9 mouse cellular contexts compared by ENCODE assay signal in the genomic region with DNA sequence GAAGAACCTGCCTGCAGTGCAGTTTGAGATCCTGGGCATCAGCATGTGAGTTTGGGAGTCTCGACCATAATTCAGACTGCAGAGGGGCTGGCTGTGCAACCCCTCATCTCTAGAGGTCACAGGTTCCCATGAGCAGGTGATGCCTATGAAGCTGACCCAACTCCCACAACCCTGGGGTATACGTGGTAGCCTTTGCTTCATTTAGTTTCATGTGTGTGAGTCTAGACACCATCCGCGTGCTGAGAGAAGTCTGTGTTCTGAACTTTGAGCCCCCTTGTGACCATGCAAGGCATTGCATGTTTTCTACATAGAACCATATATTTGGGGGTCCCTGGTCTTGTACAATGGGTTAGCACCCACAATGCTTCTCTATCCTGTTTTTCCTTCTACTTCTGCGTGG. TPM values are rescaled to one million over a fixed set of nuclear protein-coding genes. Genes with fewer than 3 reads are reported as not detected.
DNase-seq lines count a peak whose midpoint lies in the region; ATAC-seq and TF ChIP-seq lines count a peak whose summit lies in the region.
"Had no signal": no experiment of that assay in that cellular context is flagged by ENCODE, and none has a peak within 500 bp of the region (broad histone marks: within the 10 kb centered on the region; RNA-seq: fewer than 3 reads in every experiment).

No protein-coding gene starts in this region.

- H3K9me3 ChIP-seq in hindbrain, embryonic 13.5 days, result no peaks in the 10 kb centered on the region
- H3K9me3 ChIP-seq in limb, embryonic 14.5 days (ENCODE audit: control insufficient read depth, low read length), result no peaks in the 10 kb centered on the region
- no peaks in the 10 kb centered on the region for H3K9me3 ChIP-seq in neural tube, embryonic 12.5 days
- H3K9me3 ChIP-seq: lung, embryonic 15.5 days had no signal

- no peaks in the 10 kb centered on the region for H3K36me3 ChIP-seq in hindbrain, embryonic 13.5 days
- H3K36me3 ChIP-seq in limb, embryonic 14.5 days (ENCODE audit: control insufficient read depth, insufficient read depth, low read length), result no peaks in the 10 kb centered on the region
- no peaks in the 10 kb centered on the region for H3K36me3 ChIP-seq in neural tube, embryonic 12.5 days
- H3K36me3 ChIP-seq: lung, embryonic 15.5 days had no signal

- H3K4me3 ChIP-seq in bone marrow macrophage, adult 2 months (ENCODE audit: insufficient read depth, low read length), result no peak overlapping the region
- no peak overlapping the region for H3K4me3 ChIP-seq in hindbrain, embryonic 13.5 days
- H3K4me3 ChIP-seq in limb, embryonic 14.5 days (replicated peaks; ENCODE audit: low read length), result no peak overlapping the region
- no peak overlapping the region for H3K4me3 ChIP-seq in neural tube, embryonic 12.5 days
- H3K4me3 ChIP-seq: lung, embryonic 15.5 days had no signal

- no peak for TF ChIP-seq POLR2A in bone marrow macrophage, adult 2 months (IDR thresholded peaks at IDR 0.05; ENCODE audit: borderline replicate concordance, low read depth, low read length)
- TF ChIP-seq POLR2A in limb, embryonic 14.5 days (IDR thresholded peaks at IDR 0.05; ENCODE audit: borderline replicate concordance, extremely low read depth, insufficient read depth, insufficient read length), result no peak

- TF ChIP-seq CTCF in bone marrow macrophage, adult 2 months (IDR thresholded peaks at IDR 0.05; ENCODE audit: low read depth, low read length), result peak; percentile 29; the same call in 1 of the 2 replicates

- no peak overlapping the region for H3K27ac ChIP-seq in bone marrow macrophage, adult 2 months (ENCODE audit: insufficient read depth, low read depth, low read length)
- H3K27ac ChIP-seq in hindbrain, embryonic 13.5 days, result no peak overlapping the region
- H3K27ac ChIP-seq in limb, embryonic 14.5 days (replicated peaks; ENCODE audit: low read depth, low read length), result no peak overlapping the region
- no peak overlapping the region for H3K27ac ChIP-seq in neural tube, embryonic 12.5 days
- H3K27ac ChIP-seq: lung, embryonic 15.5 days had no signal

- no peak overlapping the region for H3K9ac ChIP-seq in hindbrain, embryonic 13.5 days
- H3K9ac ChIP-seq in limb, embryonic 14.5 days (ENCODE audit: low read depth, low read length, severe bottlenecking), result no peak overlapping the region; the same call in 1 of the 2 replicates
- H3K9ac ChIP-seq in neural tube, embryonic 12.5 days, result no peak overlapping the region
- H3K9ac ChIP-seq: lung, embryonic 15.5 days had no signal

- peak; percentile 53 for DNase-seq in layer of hippocampus, adult 11-12 months (ENCODE audit: low spot score)
- no peak for DNase-seq in layer of hippocampus, postnatal 36 days
- DNase-seq in ES-CJ7 (ENCODE audit: low read depth, low spot score), result peak; percentile 71
- DNase-seq in limb, embryonic 14.5 days (ENCODE audit: low spot score), result peak; percentile 68
- no peak for DNase-seq in ovary, postnatal 36 days (ENCODE audit: low spot score)

- peak; percentile 40; the same call in 1 of the 2 replicates for ATAC-seq in hindbrain, embryonic 13.5 days (ENCODE audit: low FRiP score)
- ATAC-seq in limb, embryonic 14.5 days (ENCODE audit: low FRiP score, low read depth), result peak; percentile 62; the same call in 1 of the 2 replicates
- peak; percentile 68; the same call in 1 of the 2 replicates for ATAC-seq in neural tube, embryonic 12.5 days (ENCODE audit: low FRiP score, low read depth)

- no peaks in the 10 kb centered on the region for H3K4me1 ChIP-seq in bone marrow macrophage, adult 2 months (ENCODE audit: control insufficient read depth, insufficient read depth, low read length)
- peaks cover 11% of the 10 kb centered on the region for H3K4me1 ChIP-seq in hindbrain, embryonic 13.5 days (replicated peaks)
- peaks cover 18% of the 10 kb centered on the region for H3K4me1 ChIP-seq in limb, embryonic 14.5 days (ENCODE audit: control insufficient read depth, insufficient read depth, low read length)
- peaks cover 10% of the 10 kb centered on the region; the same call in 1 of the 2 replicates for H3K4me1 ChIP-seq in neural tube, embryonic 12.5 days
- H3K4me1 ChIP-seq: lung, embryonic 15.5 days had no signal

- H3K27me3 ChIP-seq in hindbrain, embryonic 13.5 days, result 0 out of 2 replicates have a peak, but pooled peaks cover 4% of the 10 kb centered on the region
- no peaks in the 10 kb centered on the region for H3K27me3 ChIP-seq in limb, embryonic 14.5 days (ENCODE audit: control insufficient read depth, insufficient read depth, low read length)
- no peaks in the 10 kb centered on the region for H3K27me3 ChIP-seq in neural tube, embryonic 12.5 days (replicated peaks)
- H3K27me3 ChIP-seq: lung, embryonic 15.5 days had no signal

- H3K4me2 ChIP-seq in hindbrain, embryonic 13.5 days, result no peak overlapping the region
- no peak overlapping the region for H3K4me2 ChIP-seq in limb, embryonic 14.5 days (replicated peaks; ENCODE audit: low read depth, low read length, severe bottlenecking)
- H3K4me2 ChIP-seq in neural tube, embryonic 12.5 days (replicated peaks), result no peak overlapping the region
- H3K4me2 ChIP-seq: lung, embryonic 15.5 days had no signal

- 28% methylated on average over 5 of the region's 5 CpGs for WGBS in hindbrain, embryonic 13.5 days
- 24% methylated on average over 5 of the region's 5 CpGs for WGBS in limb, embryonic 14.5 days
- 36% methylated on average over 5 of the region's 5 CpGs for WGBS in neural tube, embryonic 12.5 days

RNA-seq across cellular contexts. Expression of gene Ccne1, which starts 23.9 kb away (rescaled TPM):
- total RNA-seq in layer of hippocampus, postnatal 36 days (2021), result 10 to 100 TPM; 14.2 to 14.5 TPM
- 7.0 and 10.2 TPM in 2 replicates for polyA plus RNA-seq in bone marrow macrophage, adult 2 months (2012; ENCODE audit: insufficient read depth, insufficient read length, missing spikeins)
- polyA plus RNA-seq in hindbrain, embryonic 13.5 days (2015; fragmentation: Nextera tagmentation; extraction: Ambion mirVana), result 15.9 and 16.1 TPM in 2 replicates
- 59.9 and 66.6 TPM in 2 replicates for polyA plus RNA-seq in limb, embryonic 14.5 days (2012; rRNA removed)
- polyA plus RNA-seq in limb, embryonic 14.5 days (2014; fragmentation: Nextera tagmentation; extraction: Ambion mirVana), result 67.8 and 71.8 TPM in 2 replicates
- 40.9 and 41.2 TPM in 2 replicates for polyA plus RNA-seq in neural tube, embryonic 12.5 days (2016; fragmentation: Nextera tagmentation; extraction: Ambion mirVana)

RNA-seq across cellular contexts. Expression of gene 1600014C10Rik, which starts 51.8 kb away (rescaled TPM):
- 10 to 100 TPM; 25.7 to 26.3 TPM for total RNA-seq in layer of hippocampus, postnatal 36 days (2021)
- 20.3 and 21.4 TPM in 2 replicates for polyA plus RNA-seq in bone marrow macrophage, adult 2 months (2012; ENCODE audit: insufficient read depth, insufficient read length, missing spikeins)
- polyA plus RNA-seq in hindbrain, embryonic 13.5 days (2015; fragmentation: Nextera tagmentation; extraction: Ambion mirVana), result 26.1 and 27.5 TPM in 2 replicates
- polyA plus RNA-seq in limb, embryonic 14.5 days (2012; rRNA removed), result 11.4 and 12.4 TPM in 2 replicates
- 15.8 and 17.6 TPM in 2 replicates for polyA plus RNA-seq in limb, embryonic 14.5 days (2014; fragmentation: Nextera tagmentation; extraction: Ambion mirVana)
- polyA plus RNA-seq in neural tube, embryonic 12.5 days (2016; fragmentation: Nextera tagmentation; extraction: Ambion mirVana), result 20.0 and 20.8 TPM in 2 replicates

Comparison
In these comparisons a context has a peak if more than half of its experiments do, and no peak if none do; other contexts are left out.
1. DNase-seq: peak in layer of hippocampus, adult 11-12 months (single experiment), ES-CJ7 (single experiment) and limb, embryonic 14.5 days (single experiment); none in layer of hippocampus, postnatal 36 days (0 of 2) and ovary, postnatal 36 days (single experiment).
2. Peak in every context shown above with its lines, with median percentiles within 50 percentile points of each other: ATAC-seq.